Mouse (Mus musculus) kidney, adult 9 months (tissue): ENCODE measurements around the gene Vpreb3.
"Not testable (repeated sequence)": the region's sequence is repeated elsewhere in the genome, so short reads cannot be mapped to it uniquely, and the experiment has no call there.

ENCODE experiments used
- DNase-seq: peaks from one replicate; pipeline ENCODE4 v3.0.0; 2022

Vpreb3 gene

GRCm38 (mm10) chr10:75975216-75975615 is 32.4 kb downstream of the Vpreb3 start:
- peak; percentile 47 for DNase-seq

- DNase-seq = no peak
Observed at GRCm38 (mm10) chr10:75978119-75978834, 35.4 kb downstream of the Vpreb3 start.

- no peak for DNase-seq
Observed at GRCm38 (mm10) chr10:75978835-75979157, 35.9 kb downstream of the Vpreb3 start.

GRCm38 (mm10) chr10:75979432-75979831 is 36.6 kb downstream of the Vpreb3 start:
- no peak for DNase-seq

- no peak for DNase-seq
Observed at GRCm38 (mm10) chr10:75990430-75991042, 47.7 kb downstream of the Vpreb3 start.

- DNase-seq = no peak
Observed at GRCm38 (mm10) chr10:75993616-75994240, 50.9 kb downstream of the Vpreb3 start.

GRCm38 (mm10) chr10:75994531-75995210 is 51.8 kb downstream of the Vpreb3 start:
- not testable (repeated sequence) for DNase-seq

GRCm38 (mm10) chr10:75995463-75995862 is 52.6 kb downstream of the Vpreb3 start:
- no peak for DNase-seq

- DNase-seq = no peak
Observed at GRCm38 (mm10) chr10:75996315-75996714, 53.5 kb downstream of the Vpreb3 start.
